Mouse (Mus musculus) cerebellum, adult 11-12 months (tissue): ENCODE measurements at regions not wholly inside any gene's neighbourhood (a gene's known extent, or its start where the extent isn't known, plus 50 kb on each side); places are given as distances from the start of the nearest gene placed in this dataset.
A peak's percentile ranks its signal among the peaks of the same experiment; 100 is the strongest.
"Not testable (repeated sequence)": the region's sequence is repeated elsewhere in the genome, so short reads cannot be mapped to it uniquely, and the experiment has no call there.

ENCODE experiments used
- DNase-seq: peaks from one replicate; pipeline ENCODE4 v3.0.0; 2022

- no peak for DNase-seq
Observed at GRCm38 (mm10) chr17:61337094-61337493, 1544.0 kb downstream of the Efna5 start.

GRCm38 (mm10) chr17:61325401-61325800 lies 1555.7 kb downstream of the Efna5 start:
- no peak for DNase-seq

- no peak for DNase-seq
Observed at GRCm38 (mm10) chr17:61320865-61321264, 1560.3 kb downstream of the Efna5 start.

- no peak for DNase-seq
Observed at GRCm38 (mm10) chr17:61313424-61313823, 1567.7 kb downstream of the Efna5 start.

- DNase-seq, result no peak
Observed at GRCm38 (mm10) chr17:61311189-61311588, 1569.9 kb downstream of the Efna5 start.

GRCm38 (mm10) chr17:61303611-61304010 lies 1577.5 kb downstream of the Efna5 start:
- no peak for DNase-seq

- peak; percentile 5 for DNase-seq
Observed at GRCm38 (mm10) chr17:61301984-61302383, 1579.1 kb downstream of the Efna5 start.

- DNase-seq, result no peak
Observed at GRCm38 (mm10) chr17:61301171-61301570, 1579.9 kb downstream of the Efna5 start.

- DNase-seq, result no peak
Observed at GRCm38 (mm10) chr17:61291129-61291528, 1590.0 kb downstream of the Efna5 start.

- no peak for DNase-seq
Observed at GRCm38 (mm10) chr17:61288590-61288989, 1592.5 kb downstream of the Efna5 start.

GRCm38 (mm10) chr17:61273631-61274030 lies 1607.5 kb downstream of the Efna5 start:
- no peak for DNase-seq

GRCm38 (mm10) chr17:61256526-61256925 lies 1624.6 kb downstream of the Efna5 start:
- not testable (repeated sequence) for DNase-seq

- no peak for DNase-seq
Observed at GRCm38 (mm10) chr17:61248411-61248810, 1632.7 kb downstream of the Efna5 start.

GRCm38 (mm10) chr17:61217198-61217722 lies 1663.9 kb downstream of the Efna5 start:
- DNase-seq, result no peak

GRCm38 (mm10) chr17:61204316-61204715 lies 1676.8 kb downstream of the Efna5 start:
- DNase-seq, result no peak

GRCm38 (mm10) chr17:61187880-61188279 lies 1693.2 kb downstream of the Efna5 start:
- not testable (repeated sequence) for DNase-seq

- DNase-seq, result no peak
Observed at GRCm38 (mm10) chr17:61176586-61176985, 1704.5 kb downstream of the Efna5 start.

GRCm38 (mm10) chr17:61159437-61159836 lies 1721.7 kb downstream of the Efna5 start:
- no peak for DNase-seq

- no peak for DNase-seq
Observed at GRCm38 (mm10) chr17:61137006-61137405, 1744.1 kb downstream of the Efna5 start.

GRCm38 (mm10) chr17:61127767-61128166 lies 1753.3 kb downstream of the Efna5 start:
- no peak for DNase-seq

GRCm38 (mm10) chr17:61106302-61106701 lies 1774.8 kb downstream of the Efna5 start:
- DNase-seq, result no peak

- no peak for DNase-seq
Observed at GRCm38 (mm10) chr17:61060450-61060849, 1820.7 kb downstream of the Efna5 start.

- no peak for DNase-seq
Observed at GRCm38 (mm10) chr17:61058471-61058870, 1822.6 kb downstream of the Efna5 start.

GRCm38 (mm10) chr17:61033544-61034251 lies 1847.4 kb downstream of the Efna5 start:
- DNase-seq, result no peak

GRCm38 (mm10) chr17:61018647-61019046 lies 1862.5 kb downstream of the Efna5 start:
- DNase-seq, result no peak
